Mouse (Mus musculus) MEL-GATA-1-ER (cell line): ENCODE measurements around the gene Lamtor4.
A peak's percentile ranks its signal among the peaks of the same experiment; 100 is the strongest.
"Not testable (repeated sequence)": the region's sequence is repeated elsewhere in the genome, so short reads cannot be mapped to it uniquely, and the experiment has no call there.

Experiments used
- DNase-seq: peaks from one replicate; pipeline ENCODE4 v3.0.0-alpha.2; 2012; ENCODE audit warnings: low read depth; ENCODE audit errors: extremely low read depth

Gene Lamtor4

GRCm38 (mm10) chr5:138255353-138256093 is at the start of gene Lamtor4:
Gene Lamtor4, plus strand, starts transcription at chr5:138255482.
- peak; percentile 96 for DNase-seq

- DNase-seq: no peak
These were observed 48.0 kb upstream of the Lamtor4 start for GRCm38 (mm10) chr5:138207253-138207652.

- DNase-seq: no peak
These were observed 47.4 kb upstream of the Lamtor4 start for GRCm38 (mm10) chr5:138207873-138208272.

GRCm38 (mm10) chr5:138216632-138217031 is 38.6 kb upstream of the Lamtor4 start:
- DNase-seq: not testable (repeated sequence)

- DNase-seq: no peak
These were observed 35.4 kb upstream of the Lamtor4 start for GRCm38 (mm10) chr5:138219864-138220263.

GRCm38 (mm10) chr5:138222111-138222510 is 33.2 kb upstream of the Lamtor4 start:
- peak; percentile 67 for DNase-seq

GRCm38 (mm10) chr5:138223287-138223686 is 32.0 kb upstream of the Lamtor4 start:
- DNase-seq: no peak

GRCm38 (mm10) chr5:138225700-138226099 is 29.6 kb upstream of the Lamtor4 start, which contains the start of gene Nxpe5:
Gene Nxpe5, plus strand, starts transcription at chr5:138225898.
- DNase-seq: no peak

GRCm38 (mm10) chr5:138226491-138226890 is 28.8 kb upstream of the Lamtor4 start:
- DNase-seq: no peak

GRCm38 (mm10) chr5:138227367-138227766 is 27.9 kb upstream of the Lamtor4 start:
- DNase-seq: peak; percentile 95

GRCm38 (mm10) chr5:138228026-138228425 is 27.3 kb upstream of the Lamtor4 start:
- DNase-seq: peak; percentile 57

- peak; percentile 26 for DNase-seq
These were observed 25.8 kb upstream of the Lamtor4 start for GRCm38 (mm10) chr5:138229511-138229910.

- no peak for DNase-seq
These were observed 21.5 kb upstream of the Lamtor4 start for GRCm38 (mm10) chr5:138233778-138234177.

- no peak for DNase-seq
These were observed 21.1 kb upstream of the Lamtor4 start for GRCm38 (mm10) chr5:138234224-138234623.

GRCm38 (mm10) chr5:138241511-138241910 is 13.8 kb upstream of the Lamtor4 start:
- DNase-seq: no peak

- DNase-seq: no peak
These were observed 4.1 kb upstream of the Lamtor4 start for GRCm38 (mm10) chr5:138251144-138251543.

- DNase-seq: no peak
These were observed 2.2 kb upstream of the Lamtor4 start for GRCm38 (mm10) chr5:138253061-138253460.

- no peak for DNase-seq
These were observed 799 bp downstream of the Lamtor4 start for GRCm38 (mm10) chr5:138256094-138256467.

- DNase-seq: no peak
These were observed 1.8 kb downstream of the Lamtor4 start for GRCm38 (mm10) chr5:138256966-138257584.

- no peak for DNase-seq
These were observed 2.3 kb downstream of the Lamtor4 start for GRCm38 (mm10) chr5:138257585-138257978.

- DNase-seq: no peak
These were observed 2.8 kb downstream of the Lamtor4 start for GRCm38 (mm10) chr5:138258078-138258477.

GRCm38 (mm10) chr5:138258542-138258941 is 3.3 kb downstream of the Lamtor4 start:
- no peak for DNase-seq

GRCm38 (mm10) chr5:138258993-138259392 is 3.7 kb downstream of the Lamtor4 start:
- no peak for DNase-seq
